Mouse (Mus musculus): ENCODE results near the gene Rbpms2.

The Rbpms2 gene

DNA sequence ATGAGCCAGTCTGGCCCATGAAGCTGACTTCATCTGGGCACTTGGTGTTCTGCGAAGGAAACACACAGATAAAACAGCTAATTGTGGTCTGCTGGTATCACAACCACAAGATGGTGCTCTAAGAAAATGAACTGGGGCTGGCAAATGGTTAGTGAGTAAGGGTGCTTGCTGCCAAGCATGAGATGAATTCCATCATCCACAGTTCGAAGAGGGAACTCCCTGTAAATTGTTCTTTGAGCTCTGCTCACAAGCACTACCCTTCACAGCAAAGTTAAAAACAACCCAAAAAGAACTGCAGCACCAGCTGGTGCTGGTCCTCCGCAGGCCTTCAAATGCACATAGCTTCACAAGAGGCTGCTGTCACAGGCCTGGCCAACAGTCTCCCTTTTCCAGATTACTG lies 66.2 kb downstream of the Rbpms2 start:
- DNase-seq (ENCODE audit: low spot score in 2 of 2) = no peak

DNA sequence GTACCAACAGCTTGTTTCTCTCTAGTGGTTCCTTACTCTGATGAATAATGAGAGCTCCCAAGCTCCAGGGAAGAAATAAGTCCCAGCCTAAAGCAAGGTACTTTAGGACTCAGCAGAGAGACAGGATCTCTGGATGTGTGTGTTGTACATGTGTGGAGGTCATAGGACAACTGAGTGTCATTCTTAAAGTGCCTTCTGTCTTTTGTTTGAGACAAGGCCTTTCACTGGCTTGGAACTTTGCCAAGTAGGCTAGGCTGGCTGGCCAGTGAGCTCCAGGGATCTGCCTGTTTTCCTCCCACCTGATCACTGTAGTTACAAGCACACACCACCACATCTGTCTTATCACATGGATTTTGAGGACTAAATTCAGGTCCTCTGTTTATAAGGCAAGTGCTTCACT lies 66.9 kb downstream of the Rbpms2 start:
- DNase-seq (ENCODE audit: low spot score in 2 of 2) = no peak

DNA sequence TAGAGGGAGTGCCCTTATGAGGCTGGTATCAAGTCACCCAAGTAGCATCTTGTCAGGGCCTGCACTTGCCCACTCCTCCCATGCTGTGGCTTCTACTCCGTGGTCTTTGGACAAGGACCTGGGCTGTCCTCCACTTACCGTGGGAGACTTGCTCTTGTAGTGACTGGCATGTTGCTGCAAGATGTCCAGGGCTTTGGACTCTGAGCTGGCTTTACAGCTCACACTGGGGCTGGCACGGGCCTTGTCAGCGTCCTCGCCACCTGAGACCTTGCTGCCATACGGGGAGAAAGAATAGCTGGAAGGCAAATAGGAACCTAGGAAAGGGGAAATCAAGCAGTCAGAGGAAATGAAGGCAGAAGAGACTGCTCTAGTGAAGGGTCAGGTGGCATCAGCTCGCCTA lies 67.9 kb downstream of the Rbpms2 start:
- no peak for DNase-seq (ENCODE audit: low spot score in 2 of 2)

DNA sequence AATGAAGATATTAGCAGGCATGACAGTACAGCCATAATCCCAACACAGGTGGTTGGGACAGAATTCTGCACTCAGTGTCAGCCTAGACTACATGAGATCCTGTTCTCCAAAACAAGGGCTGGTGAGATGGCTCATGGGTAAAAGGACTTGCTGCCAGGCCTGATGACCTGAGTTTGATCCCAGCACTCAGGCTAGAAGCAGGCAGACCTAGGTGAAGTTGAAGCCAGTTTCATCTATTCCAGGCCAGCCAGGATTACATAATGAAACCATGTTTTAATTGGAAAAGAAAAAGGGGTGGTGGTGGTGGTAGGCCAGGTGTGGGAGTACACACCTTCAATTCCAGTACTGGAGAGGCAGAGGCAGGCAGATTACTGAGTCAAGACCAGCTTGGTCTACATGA lies 68.5 kb downstream of the Rbpms2 start:
- no peak for DNase-seq (ENCODE audit: low spot score in 2 of 2)

DNA sequence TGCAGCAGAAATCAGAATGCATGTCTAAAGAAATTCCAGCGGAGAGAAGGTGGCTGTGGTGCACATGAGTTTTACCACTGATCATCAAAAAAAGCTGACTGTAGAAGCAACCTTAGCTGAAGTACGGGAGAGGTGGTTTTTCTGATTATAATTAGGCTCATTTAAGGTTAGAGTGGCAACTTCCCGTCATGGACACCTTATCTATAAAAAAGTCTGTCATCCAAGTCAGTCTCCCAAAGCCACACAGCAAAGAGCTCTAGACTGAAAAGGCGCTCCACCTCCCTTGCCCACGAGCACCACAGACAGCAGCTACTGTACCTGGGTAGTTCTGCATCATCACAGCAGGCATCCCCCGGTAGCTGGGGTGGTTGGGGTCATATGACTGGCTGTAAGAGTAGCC lies 71.1 kb downstream of the Rbpms2 start:
- no peak for DNase-seq (ENCODE audit: low spot score in 2 of 2)

DNA sequence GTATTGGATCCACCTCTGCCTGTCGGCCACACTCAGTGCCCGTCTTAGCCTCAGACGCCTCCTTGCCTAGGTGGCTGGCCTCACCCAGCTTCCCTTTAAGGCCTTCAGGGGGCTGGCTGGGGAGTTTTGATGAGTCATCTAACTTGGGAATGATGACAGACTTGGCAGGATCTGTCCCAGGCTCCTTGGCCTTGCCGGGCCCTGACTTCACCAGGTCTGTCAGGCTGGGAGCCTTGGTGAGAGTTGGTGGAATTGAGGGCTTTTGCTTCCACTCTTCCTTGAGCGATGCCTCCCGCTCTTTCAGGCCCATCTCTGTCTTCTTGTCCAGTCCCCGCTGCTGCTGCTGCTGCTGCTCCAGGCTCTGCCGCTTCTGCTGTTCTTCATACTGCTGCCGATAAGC lies 72.8 kb downstream of the Rbpms2 start:
- DNase-seq (ENCODE audit: low spot score in 2 of 2) = no peak

DNA sequence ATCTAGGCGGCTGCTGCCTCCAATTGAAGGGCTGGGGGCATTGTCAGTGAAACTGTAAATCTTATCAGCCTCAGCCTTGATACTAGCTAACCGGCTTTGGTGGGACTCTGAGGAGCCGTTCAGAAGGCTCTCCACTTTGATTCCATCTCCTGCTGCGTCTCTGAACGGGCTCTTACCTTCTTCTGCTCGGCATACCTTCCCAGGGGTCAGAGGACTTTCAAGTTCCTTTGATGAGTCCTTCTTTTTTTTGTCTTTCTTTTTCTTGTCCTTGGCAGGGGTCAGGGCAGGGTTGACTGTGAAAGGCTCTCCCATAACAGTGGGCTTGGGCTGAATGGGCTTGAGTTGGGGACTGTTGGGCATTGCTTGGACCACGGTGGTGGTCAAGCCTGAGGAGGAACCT lies 73.8 kb downstream of the Rbpms2 start:
- no peak for DNase-seq (ENCODE audit: low spot score in 2 of 2)

DNA sequence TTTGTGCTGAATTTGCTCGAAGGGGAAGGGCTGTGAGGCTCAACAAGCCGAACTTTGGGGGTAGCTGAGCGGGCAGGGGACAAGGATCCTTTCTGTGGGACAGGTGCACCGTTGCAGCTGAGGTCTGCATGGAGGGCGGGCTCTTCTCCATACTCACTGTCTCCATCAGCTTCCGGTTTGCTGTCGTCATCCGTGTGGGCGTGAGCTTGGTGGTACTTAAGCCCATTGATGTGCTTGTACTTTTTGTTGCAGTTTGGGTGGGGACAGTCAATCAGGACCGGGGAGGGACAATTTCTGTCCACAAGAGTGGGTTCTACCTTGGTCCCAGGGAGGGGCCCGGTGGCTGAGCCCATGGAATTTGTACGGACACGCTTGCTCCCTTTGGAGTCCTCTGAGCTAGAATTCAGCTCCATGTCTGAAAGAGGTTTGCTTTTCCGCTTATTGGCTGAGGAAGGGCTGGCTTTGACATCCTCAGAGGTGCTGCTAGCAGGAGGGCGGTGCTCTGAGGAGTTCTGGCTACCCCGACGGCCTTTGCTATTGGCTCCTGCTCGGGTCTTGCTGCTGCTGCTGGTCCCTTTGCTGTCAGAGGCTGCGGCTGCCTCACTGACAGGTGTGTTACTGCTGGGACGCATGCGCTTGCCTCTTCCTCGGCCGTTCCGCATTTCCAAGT lies 74.6 kb downstream of the Rbpms2 start:
- no peak for DNase-seq (ENCODE audit: low spot score in 2 of 2)

All from cerebellum, postnatal 4 days (tissue).